Mouse (Mus musculus): ENCODE data around the gene Rarb. TPM values are rescaled to one million over a fixed set of nuclear protein-coding genes. Genes with fewer than 3 reads are reported as not detected.

Gene Rarb
- polyA plus RNA-seq, 1 experiment: not detected

- H3K27ac ChIP-seq (ENCODE audit: insufficient read depth, low read depth, low read length): no peak overlapping the region
- H3K4me1 ChIP-seq (ENCODE audit: control insufficient read depth, insufficient read depth, low read length): peaks cover 7% of the 10 kb centered on the region; the same call in 1 of the 2 replicates
- TF ChIP-seq POLR2A (IDR thresholded peaks at IDR 0.05; ENCODE audit: insufficient read depth, low read depth, low read length) (no peak), CTCF (IDR thresholded peaks at IDR 0.05; ENCODE audit: insufficient read depth, low read depth, low read length) (no peak)
- 75% methylated on average over 12 of the region's 12 CpGs for WGBS
- H3K4me3 ChIP-seq (ENCODE audit: insufficient read depth, low read depth, low read length): no peak overlapping the region
These were observed 264.1 kb downstream of the Rarb start for GRCm38 (mm10) chr14:16554643-16555459.

- 76% methylated on average over 1 of the region's 1 CpGs for WGBS
- peaks cover 6% of the 10 kb centered on the region; the same call in 1 of the 2 replicates for H3K4me1 ChIP-seq (ENCODE audit: control insufficient read depth, insufficient read depth, low read length)
- no peak overlapping the region for H3K4me3 ChIP-seq (ENCODE audit: insufficient read depth, low read depth, low read length)
- H3K27ac ChIP-seq (ENCODE audit: insufficient read depth, low read depth, low read length): no peak overlapping the region
- TF ChIP-seq POLR2A (IDR thresholded peaks at IDR 0.05; ENCODE audit: insufficient read depth, low read depth, low read length): no peak
- no peak for TF ChIP-seq CTCF (IDR thresholded peaks at IDR 0.05; ENCODE audit: insufficient read depth, low read depth, low read length)
These were observed 264.7 kb downstream of the Rarb start for GRCm38 (mm10) chr14:16554319-16554642.

- Histone ChIP-seq H3K27ac (ENCODE audit: insufficient read depth, low read depth, low read length) (no peak overlapping the region), H3K4me3 (ENCODE audit: insufficient read depth, low read depth, low read length) (no peak overlapping the region), H3K4me1 (ENCODE audit: control insufficient read depth, insufficient read depth, low read length) (peaks cover 6% of the 10 kb centered on the region; the same call in 1 of the 2 replicates)
- WGBS: 96% methylated on average over 1 of the region's 1 CpGs
- TF ChIP-seq CTCF (IDR thresholded peaks at IDR 0.05; ENCODE audit: insufficient read depth, low read depth, low read length) (no peak), POLR2A (IDR thresholded peaks at IDR 0.05; ENCODE audit: insufficient read depth, low read depth, low read length) (no peak)
These were observed 266.7 kb downstream of the Rarb start for GRCm38 (mm10) chr14:16552293-16552692.

- H3K4me1 ChIP-seq (ENCODE audit: control insufficient read depth, insufficient read depth, low read length): peaks cover 6% of the 10 kb centered on the region; the same call in 1 of the 2 replicates
- no peak overlapping the region for H3K4me3 ChIP-seq (ENCODE audit: insufficient read depth, low read depth, low read length)
- 66% methylated on average over 1 of the region's 1 CpGs for WGBS
- TF ChIP-seq CTCF (IDR thresholded peaks at IDR 0.05; ENCODE audit: insufficient read depth, low read depth, low read length) (no peak), POLR2A (IDR thresholded peaks at IDR 0.05; ENCODE audit: insufficient read depth, low read depth, low read length) (no peak)
- no peak overlapping the region for H3K27ac ChIP-seq (ENCODE audit: insufficient read depth, low read depth, low read length)
These were observed 267.1 kb downstream of the Rarb start for GRCm38 (mm10) chr14:16551843-16552242.

GRCm38 (mm10) chr14:16548200-16548576, 270.8 kb downstream of the Rarb start:
- 88% methylated on average over 8 of the region's 8 CpGs for WGBS
- H3K4me3 ChIP-seq (ENCODE audit: insufficient read depth, low read depth, low read length): no peak overlapping the region
- TF ChIP-seq CTCF (IDR thresholded peaks at IDR 0.05; ENCODE audit: insufficient read depth, low read depth, low read length) (no peak), POLR2A (IDR thresholded peaks at IDR 0.05; ENCODE audit: insufficient read depth, low read depth, low read length) (no peak)
- no peak overlapping the region for H3K27ac ChIP-seq (ENCODE audit: insufficient read depth, low read depth, low read length)
- H3K4me1 ChIP-seq (ENCODE audit: control insufficient read depth, insufficient read depth, low read length): peaks cover 3% of the 10 kb centered on the region; the same call in 1 of the 2 replicates

GRCm38 (mm10) chr14:16547492-16548199, 271.3 kb downstream of the Rarb start:
- WGBS: 72% methylated on average over 6 of the region's 6 CpGs
- TF ChIP-seq CTCF (IDR thresholded peaks at IDR 0.05; ENCODE audit: insufficient read depth, low read depth, low read length): no peak
- no peak for TF ChIP-seq POLR2A (IDR thresholded peaks at IDR 0.05; ENCODE audit: insufficient read depth, low read depth, low read length)
- H3K4me3 ChIP-seq (ENCODE audit: insufficient read depth, low read depth, low read length): no peak overlapping the region
- H3K27ac ChIP-seq (ENCODE audit: insufficient read depth, low read depth, low read length): no peak overlapping the region; the same call in 1 of the 2 replicates
- H3K4me1 ChIP-seq (ENCODE audit: control insufficient read depth, insufficient read depth, low read length): peaks cover 3% of the 10 kb centered on the region; the same call in 1 of the 2 replicates

- TF ChIP-seq POLR2A (IDR thresholded peaks at IDR 0.05; ENCODE audit: insufficient read depth, low read depth, low read length): no peak
- no peak for TF ChIP-seq CTCF (IDR thresholded peaks at IDR 0.05; ENCODE audit: insufficient read depth, low read depth, low read length)
- no peak overlapping the region for H3K27ac ChIP-seq (ENCODE audit: insufficient read depth, low read depth, low read length)
- no peak overlapping the region for H3K4me3 ChIP-seq (ENCODE audit: insufficient read depth, low read depth, low read length)
- H3K4me1 ChIP-seq (ENCODE audit: control insufficient read depth, insufficient read depth, low read length): peaks cover 3% of the 10 kb centered on the region; the same call in 1 of the 2 replicates
- 93% methylated on average over 2 of the region's 2 CpGs for WGBS
These were observed 274.0 kb downstream of the Rarb start for GRCm38 (mm10) chr14:16544995-16545394.

GRCm38 (mm10) chr14:16541641-16542040, 277.3 kb downstream of the Rarb start:
- H3K4me1 ChIP-seq (ENCODE audit: control insufficient read depth, insufficient read depth, low read length): no peaks in the 10 kb centered on the region
- TF ChIP-seq POLR2A (IDR thresholded peaks at IDR 0.05; ENCODE audit: insufficient read depth, low read depth, low read length) (no peak), CTCF (IDR thresholded peaks at IDR 0.05; ENCODE audit: insufficient read depth, low read depth, low read length) (no peak)
- WGBS: 45% methylated on average over 1 of the region's 1 CpGs

GRCm38 (mm10) chr14:16537433-16537832, 281.5 kb downstream of the Rarb start:
- H3K27ac ChIP-seq (ENCODE audit: insufficient read depth, low read depth, low read length): no peak overlapping the region
- TF ChIP-seq CTCF (IDR thresholded peaks at IDR 0.05; ENCODE audit: insufficient read depth, low read depth, low read length) (no peak), POLR2A (IDR thresholded peaks at IDR 0.05; ENCODE audit: insufficient read depth, low read depth, low read length) (no peak)
- no peaks in the 10 kb centered on the region for H3K4me1 ChIP-seq (ENCODE audit: control insufficient read depth, insufficient read depth, low read length)
- H3K4me3 ChIP-seq (ENCODE audit: insufficient read depth, low read depth, low read length): no peak overlapping the region
- 64% methylated on average over 4 of the region's 4 CpGs for WGBS

More at GRCm38 (mm10) chr14:16541641-16542040, 277.3 kb downstream of the Rarb start:
- Histone ChIP-seq H3K27ac (ENCODE audit: insufficient read depth, low read depth, low read length) (no peak overlapping the region), H3K4me3 (ENCODE audit: insufficient read depth, low read depth, low read length) (no peak overlapping the region)
